Mouse (Mus musculus) ES-Bruce4 (cell line): ENCODE measurements around the gene Rai1.

Source experiments
- CTCF ChIP-seq: IDR thresholded peaks from one replicate; pipeline ENCODE4 v1.8.1; 2011; ENCODE audit warnings: low read depth, low read length
- POLR2A ChIP-seq: IDR thresholded peaks from one replicate; pipeline ENCODE4 v1.8.1; 2011; ENCODE audit warnings: low read length; ENCODE audit not compliant: insufficient read depth

DNA sequence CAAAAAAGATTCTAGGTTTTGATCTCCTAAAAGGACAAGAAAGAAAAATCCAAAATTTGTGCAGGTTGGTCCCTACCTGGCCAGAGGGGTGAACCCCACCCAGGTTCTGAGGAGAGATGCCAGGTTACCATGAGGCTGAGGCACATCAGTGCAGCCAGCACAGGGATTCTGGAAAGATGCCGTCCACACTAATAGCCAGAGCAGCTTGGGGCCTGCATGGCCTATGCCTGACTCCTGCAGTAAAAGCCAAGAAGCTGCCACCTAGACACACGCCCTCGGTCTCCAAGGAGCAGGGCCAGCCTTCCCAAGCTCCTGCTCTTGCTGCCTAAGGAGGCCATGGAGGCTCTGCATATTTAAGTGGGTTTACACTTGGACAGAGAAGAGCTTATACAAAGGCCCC, 126.5 kb downstream of the Rai1 start:
- TF ChIP-seq CTCF (no peak), POLR2A (no peak)
